Mouse (Mus musculus) frontal cortex, adult (tissue): ENCODE data around the gene H2al2a.
"Not testable (repeated sequence)": the region's sequence is repeated elsewhere in the genome, so short reads cannot be mapped to it uniquely, and the experiment has no call there.

Source experiments
- ATAC-seq: cut with Nextera tagmentation; 2 replicates; pipeline ENCODE4 v1.9.2; 2017; ENCODE audit warnings: mild to moderate bottlenecking, moderate library complexity, mixed read lengths; ENCODE audit not compliant: low TSS enrichment

Gene H2al2a

DNA sequence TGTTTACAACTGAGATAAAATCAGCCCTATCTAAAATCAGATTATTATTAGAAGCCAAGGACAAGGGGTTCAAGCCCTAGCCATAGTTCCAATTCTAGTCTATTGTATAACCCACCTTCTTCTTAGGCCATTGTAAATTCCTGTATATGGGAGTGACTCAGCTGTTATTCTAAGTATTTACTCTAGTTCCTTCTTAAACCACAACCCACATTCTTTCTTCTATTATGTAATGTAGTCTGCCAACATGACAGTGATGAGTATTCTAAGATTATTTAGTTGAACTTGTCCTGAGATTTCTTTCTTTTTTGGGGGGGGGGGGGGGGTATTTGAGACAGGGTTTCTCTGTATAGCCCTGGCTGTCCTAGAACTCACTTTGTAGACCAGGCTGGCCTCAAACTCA lies 19.1 kb downstream of the H2al2a start:
- ATAC-seq: not testable (repeated sequence)

DNA sequence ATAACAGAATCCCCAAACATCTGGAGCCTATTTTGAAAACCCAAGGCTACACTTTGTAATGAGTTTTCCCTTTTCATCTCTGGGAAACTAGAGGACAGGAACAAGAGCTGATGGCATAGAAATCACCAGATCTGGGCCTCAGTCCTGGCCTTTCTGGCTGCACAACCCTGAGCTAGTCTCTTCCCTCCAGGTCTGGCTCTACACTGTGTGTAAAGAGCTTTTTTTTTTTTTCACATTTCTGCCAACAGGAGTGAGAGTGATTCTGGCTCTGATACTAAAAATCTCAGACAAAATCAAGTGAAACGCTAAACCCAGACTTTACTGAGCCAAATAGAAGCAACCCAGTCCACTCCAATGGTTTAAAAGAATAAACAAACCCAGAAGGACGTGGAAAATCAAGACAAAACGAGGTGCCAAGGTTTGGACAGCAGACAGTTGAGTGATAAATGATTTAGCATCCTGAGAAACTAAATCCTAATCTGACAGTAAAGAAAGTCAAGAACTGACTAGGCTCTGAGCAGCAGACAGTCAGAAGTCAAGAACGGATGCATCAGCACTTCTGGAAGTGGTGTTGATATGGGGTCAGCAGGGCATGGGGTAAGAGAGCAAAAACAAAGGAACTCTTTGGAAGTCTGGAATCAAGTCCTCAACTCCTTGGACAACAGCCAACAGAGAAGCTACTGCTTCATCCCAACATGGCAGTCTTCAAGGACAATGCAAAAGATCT lies 21.0 kb downstream of the H2al2a start:
- no peak for ATAC-seq

- ATAC-seq: no peak
Observed at GRCm38 (mm10) chr2:17973868-17974440, 22.8 kb downstream of the H2al2a start.

- ATAC-seq: no peak
Observed at GRCm38 (mm10) chr2:17973246-17973645, 23.5 kb downstream of the H2al2a start.

GRCm38 (mm10) chr2:17972843-17973242 lies 23.9 kb downstream of the H2al2a start:
- ATAC-seq: no peak

DNA sequence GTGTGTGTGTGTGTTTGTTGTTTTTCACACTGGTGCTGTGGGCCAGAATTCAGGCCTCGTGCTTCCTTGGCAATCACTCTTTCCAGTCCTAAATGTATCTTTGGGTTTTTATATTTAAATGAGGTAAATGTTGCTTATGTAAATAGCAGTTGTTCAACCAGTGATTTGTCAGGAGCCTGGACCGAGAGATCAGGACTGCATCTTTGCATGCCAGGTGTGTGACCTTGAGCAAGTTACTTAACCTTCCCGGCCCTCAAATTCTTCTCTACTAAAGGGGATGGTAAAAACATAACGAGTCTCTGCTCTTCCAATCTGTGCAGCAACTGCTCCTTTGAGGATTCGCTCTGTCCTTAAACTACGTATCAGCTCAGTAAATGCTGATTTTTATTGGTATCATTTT lies 25.4 kb downstream of the H2al2a start:
- no peak for ATAC-seq

GRCm38 (mm10) chr2:17970662-17971061 lies 26.1 kb downstream of the H2al2a start:
- no peak for ATAC-seq

DNA sequence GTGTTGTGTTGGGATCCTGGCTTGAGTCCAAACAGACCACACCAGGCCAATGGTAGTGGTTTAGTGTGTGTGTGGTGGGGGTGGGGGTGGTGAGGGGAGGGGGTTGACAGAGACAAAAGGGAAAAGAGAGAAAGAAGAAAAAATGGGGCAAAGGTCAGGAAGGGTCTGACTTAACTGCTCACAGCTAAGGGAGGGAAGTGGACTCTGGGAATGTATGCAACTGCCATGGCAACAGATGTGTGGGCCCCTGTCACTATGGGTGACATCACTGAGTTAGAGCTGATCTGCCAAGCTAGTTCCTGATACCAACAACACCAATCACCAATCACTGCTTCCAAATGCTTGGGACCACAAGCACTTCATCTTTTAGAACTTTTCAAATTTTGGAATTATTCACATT lies 26.6 kb downstream of the H2al2a start:
- no peak for ATAC-seq

- no peak for ATAC-seq
Observed at GRCm38 (mm10) chr2:17968571-17968970, 28.2 kb downstream of the H2al2a start.

DNA sequence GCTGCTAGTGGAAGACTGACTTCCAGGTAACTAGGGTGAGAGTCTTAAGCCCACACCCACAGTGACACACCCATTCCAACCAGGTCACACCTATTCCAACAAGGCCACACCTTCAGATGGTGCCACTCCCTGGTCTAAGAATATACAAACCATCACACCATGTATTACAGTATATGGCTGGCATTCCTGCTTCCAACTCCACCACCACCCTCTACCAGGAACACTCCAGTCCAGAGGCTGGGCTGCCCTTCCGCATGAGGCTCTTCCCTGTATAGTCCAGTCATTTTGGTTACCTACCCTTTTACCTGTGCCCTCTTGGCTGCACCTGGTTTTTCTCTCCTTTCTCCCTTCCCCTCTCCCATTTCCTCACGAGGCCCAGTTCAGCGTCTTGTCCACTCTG lies 28.7 kb downstream of the H2al2a start:
- ATAC-seq: not testable (repeated sequence)

DNA sequence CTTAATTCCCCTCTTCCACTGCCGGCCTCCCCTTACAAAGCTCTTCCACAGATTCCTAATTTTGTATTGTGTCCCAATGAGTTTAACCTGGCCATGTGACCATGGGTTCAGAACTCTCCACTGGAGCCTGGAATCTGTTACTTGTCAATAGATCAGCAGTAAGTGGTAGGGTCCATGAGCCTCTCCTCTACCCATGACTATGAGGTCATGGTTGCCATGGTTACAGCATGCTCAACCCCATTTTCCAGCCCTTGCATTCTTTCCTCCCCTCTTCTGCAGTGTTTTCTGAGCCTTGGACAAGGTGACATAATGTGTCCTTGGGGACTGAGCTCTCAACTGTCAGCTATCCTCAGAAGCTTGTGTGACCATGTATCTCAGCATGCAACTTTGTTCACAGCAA lies 37.3 kb downstream of the H2al2a start:
- ATAC-seq: no peak

DNA sequence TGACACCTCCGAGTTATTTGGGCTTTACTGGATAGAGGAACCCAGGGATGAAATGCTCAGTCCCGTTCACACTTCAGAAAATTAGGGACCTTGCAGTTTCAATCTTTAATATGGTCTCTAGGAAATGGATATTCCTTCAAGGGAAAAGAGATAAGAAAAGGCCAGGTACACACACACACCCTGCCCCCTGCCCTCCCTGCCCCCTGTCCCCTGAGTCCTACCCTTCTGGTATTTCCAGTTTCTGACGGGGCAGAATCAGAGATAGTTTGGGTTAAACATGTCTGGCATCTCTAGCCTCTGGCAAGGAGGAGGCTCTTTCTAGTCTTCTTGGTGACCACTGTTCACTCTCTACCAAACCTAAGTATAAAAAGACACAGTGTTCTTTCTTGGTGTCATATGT lies 49.9 kb downstream of the H2al2a start:
- ATAC-seq: no peak
